Mouse (Mus musculus) c-Kit-positive CD71-negative TER-119-negative erythroid progenitor cells, embryonic 14.5 days (primary cell): ENCODE measurements around the gene Dlg2.
"Not testable (repeated sequence)": the region's sequence is repeated elsewhere in the genome, so short reads cannot be mapped to it uniquely, and the experiment has no call there.

ENCODE experiments used
- DNase-seq: peaks from one replicate; pipeline ENCODE4 v3.0.0-alpha.2; 2013; ENCODE audit warnings: low read depth

The Dlg2 gene

GRCm38 (mm10) chr7:90843345-90844293, 367.1 kb downstream of the Dlg2 start:
- DNase-seq, result no peak

DNA sequence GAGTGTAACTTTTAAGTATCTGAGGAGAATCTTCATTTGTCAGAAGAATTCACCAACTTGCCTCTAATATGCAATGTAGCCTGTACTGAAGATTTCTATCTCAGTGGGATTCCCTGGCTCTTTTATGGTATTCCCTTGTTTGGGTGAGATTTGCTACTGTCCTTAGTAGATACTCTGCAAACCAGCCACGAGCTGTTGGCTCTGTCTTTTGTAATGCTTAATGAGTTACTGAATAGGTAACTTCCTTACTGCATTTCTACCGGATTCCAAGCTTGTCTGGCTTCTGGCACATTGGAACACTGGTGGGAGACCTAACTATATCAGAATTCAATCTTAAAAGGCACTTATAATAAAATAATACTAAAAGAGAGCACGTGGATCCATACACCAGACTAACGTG, 400.3 kb downstream of the Dlg2 start:
- not testable (repeated sequence) for DNase-seq

GRCm38 (mm10) chr7:90882740-90883139, 406.3 kb downstream of the Dlg2 start:
- DNase-seq, result no peak

GRCm38 (mm10) chr7:90886396-90887006, 410.0 kb downstream of the Dlg2 start:
- no peak for DNase-seq

GRCm38 (mm10) chr7:90887007-90887720, 410.7 kb downstream of the Dlg2 start:
- DNase-seq, result no peak

- DNase-seq, result no peak
Observed at GRCm38 (mm10) chr7:90927441-90927840, 451.0 kb downstream of the Dlg2 start.

- no peak for DNase-seq
Observed at GRCm38 (mm10) chr7:90940726-90941125, 464.3 kb downstream of the Dlg2 start.

GRCm38 (mm10) chr7:90947073-90947472, 470.6 kb downstream of the Dlg2 start:
- DNase-seq, result no peak

DNA sequence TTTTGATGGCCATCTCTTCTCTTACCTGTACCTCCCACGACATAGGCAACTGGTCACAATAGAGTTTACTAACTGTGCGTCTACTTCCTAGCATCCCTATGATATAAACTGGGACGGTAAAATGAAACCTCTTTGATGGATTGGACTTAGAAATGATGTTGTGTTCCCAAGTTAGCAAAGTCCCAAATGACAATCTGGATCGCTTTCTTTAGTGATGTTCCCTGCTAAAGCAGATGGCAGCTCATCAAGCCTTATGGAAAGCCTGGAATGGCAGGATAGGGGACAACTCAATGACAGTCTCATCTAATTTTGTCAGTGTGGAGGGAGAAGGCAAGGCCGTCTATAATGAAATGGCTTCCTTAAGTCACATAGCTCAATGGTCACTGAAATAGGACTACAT, 472.7 kb downstream of the Dlg2 start:
- DNase-seq, result no peak

- no peak for DNase-seq
Observed at GRCm38 (mm10) chr7:90977241-90977640, 500.8 kb downstream of the Dlg2 start.

DNA sequence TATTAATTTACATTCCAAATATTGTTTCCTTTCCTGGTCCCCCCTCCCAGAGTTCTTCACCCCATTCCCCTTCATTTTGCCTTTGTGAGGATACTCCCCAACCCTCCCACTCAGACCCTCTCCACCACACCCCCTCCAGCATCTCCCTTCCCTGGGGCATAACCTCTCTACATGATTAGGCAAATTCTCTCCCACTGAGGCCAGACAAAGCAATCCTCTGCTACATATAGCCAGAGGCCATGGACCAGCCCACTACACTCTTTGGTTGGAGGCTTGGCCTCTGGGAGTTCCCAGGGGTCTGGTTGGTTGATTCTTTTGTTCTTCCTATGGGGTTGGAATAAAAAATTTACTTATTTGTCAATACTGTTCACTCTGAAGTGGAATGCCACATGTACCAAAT, 505.6 kb downstream of the Dlg2 start:
- no peak for DNase-seq

DNA sequence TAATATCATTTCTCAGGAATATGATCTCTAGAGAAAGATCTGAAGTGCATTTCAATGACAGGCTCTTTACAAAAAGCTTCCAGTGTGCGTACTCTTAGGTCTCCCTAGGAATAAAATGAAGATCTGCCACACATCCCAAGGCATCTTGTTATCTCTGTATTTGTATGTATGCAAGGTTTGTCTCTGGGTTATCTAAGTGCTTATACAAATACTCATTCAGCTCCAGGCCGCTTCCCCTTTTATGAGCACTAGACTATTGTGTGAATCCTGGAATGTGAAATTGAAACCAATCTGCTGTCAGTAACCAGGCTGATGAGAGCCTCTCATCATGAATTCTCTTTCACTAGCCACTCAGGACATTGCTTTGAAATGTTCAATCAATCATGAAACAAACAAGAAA, 534.2 kb downstream of the Dlg2 start:
- no peak for DNase-seq

DNA sequence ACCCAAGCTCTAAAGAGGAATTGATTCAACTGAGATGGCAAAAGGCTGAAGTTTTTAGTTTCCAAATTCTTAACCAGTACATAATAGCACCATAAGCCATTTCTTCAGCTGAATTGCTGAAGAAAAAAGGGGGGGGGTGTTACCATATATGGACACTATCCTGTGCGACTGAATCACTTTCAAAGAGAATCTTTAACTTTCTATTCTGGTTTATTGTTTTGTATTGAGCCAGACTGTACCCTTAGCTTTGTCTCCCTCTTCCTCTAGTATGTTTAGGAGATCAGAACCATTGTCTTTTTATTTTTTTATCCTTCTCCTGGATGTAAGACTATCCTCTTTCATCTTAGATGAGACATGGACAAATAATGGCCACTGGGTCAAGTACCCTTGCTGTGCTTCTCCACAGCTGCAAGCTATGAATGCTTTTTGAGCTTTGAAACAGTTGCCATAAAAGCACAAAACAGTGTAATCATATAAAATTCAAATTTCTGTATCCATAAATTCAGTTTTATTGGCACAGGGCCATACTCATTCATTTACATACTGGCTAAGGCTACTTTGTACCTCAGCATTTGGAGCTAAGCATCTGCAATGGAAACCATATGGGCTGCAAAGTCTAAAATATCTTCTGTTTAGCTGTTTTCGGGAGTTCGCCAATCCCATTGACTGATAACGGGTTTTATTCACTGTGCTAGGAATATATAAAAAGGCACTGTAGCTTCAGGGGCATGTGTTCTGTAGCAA, 568.7 kb downstream of the Dlg2 start:
- no peak for DNase-seq

DNA sequence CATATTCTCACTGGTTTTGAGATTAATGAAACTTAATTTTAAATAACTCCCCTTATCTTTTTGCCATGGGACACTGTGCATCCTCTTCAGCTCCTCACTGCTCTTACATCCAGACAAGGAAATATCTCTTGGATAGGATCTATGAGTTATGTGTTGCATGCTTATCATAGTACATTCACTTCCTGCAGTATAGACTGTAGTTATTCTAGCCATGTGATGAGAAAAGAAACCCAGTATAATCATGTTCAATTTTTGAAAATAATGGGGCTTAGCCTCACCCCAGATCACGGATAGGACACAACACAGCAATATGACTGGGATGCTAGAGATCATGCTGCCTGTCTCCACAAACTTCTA, 569.2 kb downstream of the Dlg2 start:
- DNase-seq, result no peak

DNA sequence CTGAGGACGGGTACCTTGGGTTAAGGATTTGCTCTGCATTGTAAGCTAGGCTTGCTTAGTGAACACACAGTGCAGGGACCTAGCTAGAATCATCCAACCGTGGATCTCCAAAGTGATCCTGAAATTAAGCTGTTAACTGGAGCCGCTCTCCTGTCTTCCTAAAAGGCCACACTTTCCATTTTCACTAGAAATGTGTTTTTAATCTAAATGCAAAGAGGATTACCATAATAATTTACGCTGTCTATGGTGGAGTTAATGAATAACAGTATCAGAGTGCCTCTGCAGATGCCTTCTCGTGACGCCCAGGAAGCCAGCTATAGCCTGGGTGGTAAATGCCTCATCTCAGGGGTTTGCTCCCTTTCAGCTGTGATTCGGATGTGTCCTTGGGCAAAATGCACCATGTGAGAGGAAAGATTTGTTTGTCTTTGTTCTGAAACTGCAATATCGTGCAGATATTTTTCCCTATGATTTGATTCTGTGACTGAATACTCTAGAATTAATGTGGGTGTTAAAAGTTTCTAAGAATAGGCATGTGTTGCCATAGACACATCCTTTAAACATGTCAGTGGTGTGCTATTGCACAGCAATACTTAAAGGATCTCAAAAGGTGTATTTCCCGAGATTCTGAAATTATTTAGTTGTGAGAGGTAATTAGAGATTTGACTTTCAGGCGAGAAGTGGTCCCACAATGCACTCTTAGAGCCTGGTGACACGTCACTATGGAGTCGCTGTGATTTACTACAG, 587.0 kb downstream of the Dlg2 start:
- DNase-seq, result no peak

DNA sequence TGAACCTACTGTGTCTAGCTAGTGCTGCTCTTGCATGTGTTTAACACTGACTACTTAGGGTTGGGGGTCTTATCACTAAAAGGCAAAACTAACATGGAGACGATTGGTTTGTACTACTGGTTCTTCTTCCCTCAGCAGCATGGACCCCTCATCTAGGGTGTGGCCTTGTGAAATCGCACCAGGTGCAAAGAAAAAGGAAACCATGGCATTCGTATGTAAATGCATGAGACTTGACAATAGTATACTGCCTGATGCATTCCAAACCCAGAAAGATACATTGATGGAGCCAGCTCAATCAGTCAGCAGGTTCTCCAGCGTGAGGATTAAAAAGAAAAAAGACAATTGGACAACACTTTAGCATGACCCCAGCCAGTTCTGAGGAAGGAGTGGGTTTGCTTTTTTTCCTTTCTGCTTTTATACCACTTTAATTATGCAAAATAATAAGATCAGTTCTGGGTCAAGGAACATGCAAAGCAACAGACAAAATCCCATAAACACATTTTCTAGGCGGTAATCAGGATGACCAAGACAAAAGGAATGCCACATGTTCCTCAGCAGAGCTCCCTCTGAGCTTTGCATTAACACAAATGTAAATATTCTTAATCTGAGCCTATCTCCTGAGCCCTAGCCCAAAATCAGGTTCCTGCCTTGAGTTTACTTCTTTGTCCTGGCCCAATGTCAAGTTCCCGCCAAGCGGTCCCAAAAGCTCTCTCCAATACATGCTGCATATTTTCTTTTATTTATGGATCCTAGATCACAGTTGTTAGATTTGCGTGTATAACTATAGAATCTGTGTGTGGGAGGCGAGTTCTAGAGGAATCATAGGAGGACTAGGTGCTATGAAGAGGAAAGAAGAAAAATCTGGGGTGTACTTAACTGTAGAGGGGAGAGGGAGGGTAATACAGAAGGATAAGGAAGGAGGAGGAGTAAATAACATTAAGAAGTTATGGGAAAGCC, 595.6 kb downstream of the Dlg2 start:
- no peak for DNase-seq

DNA sequence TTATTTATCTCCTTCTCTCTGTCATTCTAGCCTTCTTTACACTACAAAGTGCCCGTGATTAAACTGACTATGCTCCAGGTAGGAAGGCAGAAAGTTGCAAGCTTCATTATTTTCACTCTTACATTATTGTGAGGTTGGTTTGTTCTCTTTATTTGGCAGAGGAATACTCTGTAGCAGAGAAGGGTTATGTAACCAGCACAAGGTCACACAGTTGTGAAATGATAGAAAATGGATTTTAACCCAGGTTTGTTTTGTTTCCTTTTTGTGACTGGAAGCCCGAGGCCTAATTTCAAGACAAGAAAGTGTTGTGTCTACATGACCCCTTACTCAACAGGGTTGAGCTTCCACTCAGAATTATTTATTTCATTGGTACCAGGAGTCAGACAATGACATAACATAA, 609.6 kb downstream of the Dlg2 start:
- no peak for DNase-seq

DNA sequence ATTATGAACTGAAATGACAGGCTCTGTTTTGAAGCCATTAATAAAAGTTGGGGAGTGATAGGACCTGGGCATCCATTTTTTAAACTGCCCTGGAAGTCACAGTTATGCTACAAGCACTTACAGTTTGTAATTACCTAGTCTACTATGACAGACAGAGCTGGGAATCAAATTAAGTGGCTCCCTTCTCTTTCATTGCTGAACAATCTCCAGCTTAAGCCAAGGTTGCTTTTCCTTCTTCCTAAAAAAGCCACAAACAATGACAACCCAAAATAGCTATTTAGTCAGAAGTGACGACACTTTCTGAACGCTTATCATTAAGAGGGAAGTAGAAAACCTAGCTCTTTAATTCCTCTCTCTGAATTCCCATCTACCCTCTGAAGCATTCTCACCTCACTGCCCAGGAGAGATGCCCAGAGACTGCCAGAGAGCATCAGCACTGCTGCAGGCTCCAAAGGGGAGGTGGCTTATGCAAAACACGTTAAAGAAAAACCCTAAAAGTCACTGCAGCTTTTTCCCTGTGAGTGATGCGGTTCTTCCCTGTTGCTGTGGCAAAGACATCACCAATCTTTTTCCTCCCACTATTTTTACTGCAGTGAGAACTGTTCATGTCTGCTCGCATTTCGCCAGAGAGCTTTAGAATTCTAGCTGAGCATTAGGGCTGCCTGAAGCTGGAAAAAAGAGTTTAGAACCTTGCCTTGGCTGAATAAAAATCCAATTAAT, 612.9 kb downstream of the Dlg2 start:
- DNase-seq, result no peak

- no peak for DNase-seq
Observed at GRCm38 (mm10) chr7:91090317-91090829, 613.9 kb downstream of the Dlg2 start.
